Mouse (Mus musculus) hindbrain, embryonic 16.5 days (tissue): Measurements from ENCODE around the gene Rnf208. TPM values are rescaled to one million over a fixed set of nuclear protein-coding genes. Genes with fewer than 3 reads are reported as not detected.

Experiments used
- ATAC-seq: fragments of 200-750 bp; cut with Nextera tagmentation; 2 replicates; pipeline ENCODE4 v1.8.0; 2017; ENCODE audit warnings: moderate TSS enrichment, moderate library complexity
- H3K27ac ChIP-seq: fragments of 300-500 bp; sonication (generic); 2 replicates; pipeline ENCODE4 v1.5.1; 2014; ENCODE audit warnings: low read depth, mild to moderate bottlenecking, control low read depth, low read length, moderate library complexity
- H3K27me3 ChIP-seq: fragments of 300-500 bp; sonication (generic); replicated peaks from 2 replicates; pipeline ENCODE4 v1.6.1; 2014; ENCODE audit warnings: low read length; ENCODE audit not compliant: control insufficient read depth, insufficient read depth
- H3K36me3 ChIP-seq: fragments of 300-500 bp; sonication (generic); 2 replicates; pipeline ENCODE4 v1.6.1; 2014; ENCODE audit warnings: mild to moderate bottlenecking, low read length, moderate library complexity, mixed read lengths; ENCODE audit not compliant: control insufficient read depth, insufficient read depth
- H3K4me1 ChIP-seq: fragments of 300-500 bp; sonication (generic); 2 replicates; pipeline ENCODE4 v1.6.1; 2014; ENCODE audit warnings: low read depth, low read length; ENCODE audit not compliant: control insufficient read depth, insufficient read depth
- H3K4me2 ChIP-seq: fragments of 300-500 bp; sonication (generic); 2 replicates; pipeline ENCODE4 v1.6.1; 2014; ENCODE audit warnings: mild to moderate bottlenecking, low read length, control low read depth, moderate library complexity
- H3K4me3 ChIP-seq: fragments of 300-500 bp; sonication (generic); 2 replicates; pipeline ENCODE4 v1.5.1; 2014; ENCODE audit warnings: mild to moderate bottlenecking, low read length, control low read depth, moderate library complexity
- H3K9ac ChIP-seq: fragments of 300-500 bp; sonication (generic); 2 replicates; pipeline ENCODE4 v1.6.1; 2014; ENCODE audit warnings: low read depth, mild to moderate bottlenecking, control low read depth, low read length, moderate library complexity
- H3K9me3 ChIP-seq: fragments of 300-500 bp; sonication (generic); 2 replicates; pipeline ENCODE4 v1.6.1; 2014; ENCODE audit warnings: mild to moderate bottlenecking, low read length, moderate library complexity; ENCODE audit not compliant: control insufficient read depth
- WGBS: fragments of 180-500 bp; shearing (Covaris S2); extraction: QIAGEN DNeasy Blood & Tissue Kit; methylation state at CpG from one replicate; pipeline ENCODE4 v1.1.7; 2014; 5-methylcytosine and 5-hydroxymethylcytosine counted together
- polyA plus RNA-seq: library from polyadenylated mRNA; unstranded; fragments of >200 nt; fragmentation: Nextera tagmentation; extraction: Ambion mirVana; gene quantifications from 2 replicates; pipeline ENCODE4 v1.2.1, GENCODE M21; 2015

The Rnf208 gene
- polyA plus RNA-seq, 1 experiment from 2014 or later: 166 TPM

- H3K27me3 ChIP-seq: 0 out of 2 replicates have a peak, but pooled peaks cover 2% of the 10 kb centered on the region
- no peak overlapping the region for H3K4me3 ChIP-seq
- H3K27ac ChIP-seq: no peak overlapping the region
- ATAC-seq: no peak
- H3K9ac ChIP-seq: peak overlapping the region; percentile 25; the same call in 1 of the 2 replicates
- 68% methylated on average over 6 of the region's 6 CpGs for WGBS
- no peaks in the 10 kb centered on the region for H3K36me3 ChIP-seq
- H3K4me1 ChIP-seq: peaks cover 7% of the 10 kb centered on the region
- H3K4me2 ChIP-seq: no peak overlapping the region
- H3K9me3 ChIP-seq: no peaks in the 10 kb centered on the region
Observed at GRCm38 (mm10) chr2:25228995-25229530, 13.0 kb upstream of the Rnf208 start.

GRCm38 (mm10) chr2:25229582-25229981, 12.5 kb upstream of the Rnf208 start:
- Histone ChIP-seq H3K36me3 (no peaks in the 10 kb centered on the region), H3K9ac (no peak overlapping the region), H3K27ac (no peak overlapping the region), H3K9me3 (no peaks in the 10 kb centered on the region), H3K4me3 (no peak overlapping the region), H3K4me2 (no peak overlapping the region), H3K4me1 (peaks cover 7% of the 10 kb centered on the region), H3K27me3 (0 out of 2 replicates have a peak, but pooled peaks cover 2% of the 10 kb centered on the region)
- 80% methylated on average over 5 of the region's 5 CpGs for WGBS
- no peak for ATAC-seq

GRCm38 (mm10) chr2:25230581-25230980, 11.5 kb upstream of the Rnf208 start:
- ATAC-seq: no peak
- Histone ChIP-seq H3K36me3 (no peaks in the 10 kb centered on the region), H3K4me1 (peaks cover 5% of the 10 kb centered on the region), H3K4me3 (no peak overlapping the region), H3K9me3 (no peaks in the 10 kb centered on the region), H3K27ac (no peak overlapping the region), H3K4me2 (no peak overlapping the region), H3K27me3 (0 out of 2 replicates have a peak, but pooled peaks cover 2% of the 10 kb centered on the region), H3K9ac (no peak overlapping the region)
- 90% methylated on average over 7 of the region's 7 CpGs for WGBS

- H3K4me1 ChIP-seq: peaks cover 3% of the 10 kb centered on the region; the same call in 1 of the 2 replicates
- ATAC-seq: no peak
- H3K9ac ChIP-seq: no peak overlapping the region
- WGBS: 51% methylated on average over 12 of the region's 12 CpGs
- 0 out of 2 replicates have a peak, but pooled peaks cover 2% of the 10 kb centered on the region for H3K27me3 ChIP-seq
- H3K4me2 ChIP-seq: no peak overlapping the region
- H3K27ac ChIP-seq: no peak overlapping the region
- H3K36me3 ChIP-seq: no peaks in the 10 kb centered on the region
- no peak overlapping the region for H3K4me3 ChIP-seq
- H3K9me3 ChIP-seq: no peaks in the 10 kb centered on the region
Observed at GRCm38 (mm10) chr2:25231038-25231437, 11.0 kb upstream of the Rnf208 start.

- Histone ChIP-seq H3K9me3 (no peaks in the 10 kb centered on the region), H3K9ac (no peak overlapping the region), H3K4me1 (peaks cover 3% of the 10 kb centered on the region; the same call in 1 of the 2 replicates), H3K4me3 (no peak overlapping the region), H3K36me3 (no peaks in the 10 kb centered on the region), H3K27ac (no peak overlapping the region), H3K4me2 (no peak overlapping the region), H3K27me3 (0 out of 2 replicates have a peak, but pooled peaks cover 2% of the 10 kb centered on the region)
- no peak for ATAC-seq
- WGBS: 81% methylated on average over 4 of the region's 4 CpGs
Observed at GRCm38 (mm10) chr2:25233421-25233820, 8.6 kb upstream of the Rnf208 start.

- no peaks in the 10 kb centered on the region for H3K4me1 ChIP-seq
- no peak within 1 kb of the TSS for H3K4me3 ChIP-seq
- H3K4me2 ChIP-seq: no peak within 1 kb of the TSS
- no peaks in the 10 kb centered on the region for H3K9me3 ChIP-seq
- no peaks in the 10 kb centered on the region for H3K36me3 ChIP-seq
- H3K27ac ChIP-seq: no peak within 1 kb of the TSS
- H3K9ac ChIP-seq: no peak within 1 kb of the TSS
- H3K27me3 ChIP-seq: peaks cover 3% of the 10 kb centered on the region; the same call in 1 of the 2 replicates
- 88% methylated on average over 3 of the region's 3 CpGs for WGBS
- no peak for ATAC-seq
Observed at GRCm38 (mm10) chr2:25234050-25234449, 8.0 kb upstream of the Rnf208 start, which contains the start of gene Slc34a3. TSS of gene Slc34a3 (minus strand) at chr2:25234364.

GRCm38 (mm10) chr2:25234551-25235220, 7.4 kb upstream of the Rnf208 start:
- Histone ChIP-seq H3K4me3 (no peak overlapping the region), H3K4me1 (no peaks in the 10 kb centered on the region), H3K4me2 (no peak overlapping the region), H3K27me3 (peaks cover 4% of the 10 kb centered on the region; the same call in 1 of the 2 replicates), H3K27ac (no peak overlapping the region), H3K36me3 (no peaks in the 10 kb centered on the region), H3K9me3 (no peaks in the 10 kb centered on the region), H3K9ac (no peak overlapping the region)
- WGBS: 78% methylated on average over 5 of the region's 5 CpGs
- no peak for ATAC-seq

GRCm38 (mm10) chr2:25236614-25237013, 5.4 kb upstream of the Rnf208 start, which contains the start of gene Rnf224:
TSS of gene Rnf224 (minus strand) at chr2:25236787.
- ATAC-seq: no peak
- Histone ChIP-seq H3K4me2 (no peak within 1 kb of the TSS), H3K27me3 (peaks cover 4% of the 10 kb centered on the region; the same call in 1 of the 2 replicates), H3K9ac (no peak within 1 kb of the TSS), H3K27ac (no peak within 1 kb of the TSS), H3K36me3 (no peaks in the 10 kb centered on the region), H3K9me3 (no peaks in the 10 kb centered on the region), H3K4me1 (peaks cover 10% of the 10 kb centered on the region), H3K4me3 (no peak within 1 kb of the TSS)
- WGBS: 37% methylated on average over 8 of the region's 8 CpGs

- Histone ChIP-seq H3K27me3 (peaks cover 4% of the 10 kb centered on the region; the same call in 1 of the 2 replicates), H3K27ac (no peak overlapping the region), H3K9me3 (no peaks in the 10 kb centered on the region), H3K9ac (no peak overlapping the region), H3K36me3 (no peaks in the 10 kb centered on the region), H3K4me1 (peaks cover 12% of the 10 kb centered on the region), H3K4me3 (no peak overlapping the region), H3K4me2 (no peak overlapping the region)
- WGBS: 77% methylated on average over 4 of the region's 4 CpGs
- ATAC-seq: no peak
Observed at GRCm38 (mm10) chr2:25237522-25237921, 4.5 kb upstream of the Rnf208 start.
